Mouse (Mus musculus) hindbrain, postnatal 0 days (tissue): ENCODE results near the gene Galr2. TPM values are rescaled to one million over a fixed set of nuclear protein-coding genes. Genes with fewer than 3 reads are reported as not detected.
"Not testable (repeated sequence)": the region's sequence is repeated elsewhere in the genome, so short reads cannot be mapped to it uniquely, and the experiment has no call there.

Source experiments
- ATAC-seq: fragments of 200-750 bp; cut with Nextera tagmentation; 2 replicates; pipeline ENCODE4 v1.8.0; 2017; ENCODE audit warnings: mild to moderate bottlenecking, moderate TSS enrichment, moderate library complexity
- DNase-seq: peaks from one replicate; pipeline ENCODE4 v3.0.0-alpha.2; 2015; ENCODE audit warnings: low spot score
- H3K27ac ChIP-seq: fragments of 300-500 bp; sonication (generic); 2 replicates; pipeline ENCODE4 v1.5.1; 2014; ENCODE audit warnings: mild to moderate bottlenecking
- H3K27me3 ChIP-seq: fragments of 300-500 bp; sonication (generic); 2 replicates; pipeline ENCODE4 v1.6.1; 2014; ENCODE audit warnings: low read length, mixed read lengths; ENCODE audit not compliant: insufficient read depth
- H3K36me3 ChIP-seq: fragments of 300-500 bp; sonication (generic); 2 replicates; pipeline ENCODE4 v1.6.1; 2014; ENCODE audit warnings: low read length, mixed read lengths; ENCODE audit not compliant: insufficient read depth
- H3K4me1 ChIP-seq: fragments of 300-500 bp; sonication (generic); 2 replicates; pipeline ENCODE4 v1.6.1; 2014; ENCODE audit warnings: antibody characterized with exemption, low read length, mixed read lengths; ENCODE audit not compliant: insufficient read depth
- H3K4me2 ChIP-seq: fragments of 300-500 bp; sonication (generic); 2 replicates; pipeline ENCODE4 v1.6.1; 2014; ENCODE audit warnings: low read depth, mild to moderate bottlenecking, low read length, moderate library complexity, mixed read lengths
- H3K4me3 ChIP-seq: fragments of 300-500 bp; sonication (generic); 2 replicates; pipeline ENCODE4 v1.5.1; 2014; ENCODE audit warnings: low read length
- H3K9ac ChIP-seq: fragments of 300-500 bp; sonication (generic); replicated peaks from 2 replicates; pipeline ENCODE4 v1.6.1; 2014; ENCODE audit warnings: mild to moderate bottlenecking, low read length, moderate library complexity, mixed read lengths
- H3K9me3 ChIP-seq: fragments of 300-500 bp; sonication (generic); 2 replicates; pipeline ENCODE4 v1.6.1; 2016; ENCODE audit warnings: low read length, mixed read lengths
- CTCF ChIP-seq: IDR thresholded peaks from 2 replicates; pipeline ENCODE4 v1.5.1; 2016; ENCODE audit warnings: antibody characterized with exemption, control low read depth, low read depth
- WGBS: fragments of 180-500 bp; shearing (Covaris S2); extraction: QIAGEN DNeasy Blood & Tissue Kit; methylation state at CpG from one replicate; pipeline ENCODE4 v1.1.7; 2014; 5-methylcytosine and 5-hydroxymethylcytosine counted together
- polyA plus RNA-seq: library from polyadenylated mRNA; unstranded; fragments of >200 nt; fragmentation: Nextera tagmentation; extraction: Ambion mirVana; gene quantifications from 2 replicates; pipeline ENCODE4 v1.2.1, GENCODE M21; 2015
- total RNA-seq: library from RNA; depleted of rRNA; stranded (reverse); fragments of >200 nt; gene quantifications from 2 replicates; pipeline ENCODE4 v1.2.3, GENCODE M21; 2014

The Galr2 gene
- total and polyA plus RNA-seq, 2 experiments from 2014 or later, result 0.44 TPM; not detected in 1

DNA sequence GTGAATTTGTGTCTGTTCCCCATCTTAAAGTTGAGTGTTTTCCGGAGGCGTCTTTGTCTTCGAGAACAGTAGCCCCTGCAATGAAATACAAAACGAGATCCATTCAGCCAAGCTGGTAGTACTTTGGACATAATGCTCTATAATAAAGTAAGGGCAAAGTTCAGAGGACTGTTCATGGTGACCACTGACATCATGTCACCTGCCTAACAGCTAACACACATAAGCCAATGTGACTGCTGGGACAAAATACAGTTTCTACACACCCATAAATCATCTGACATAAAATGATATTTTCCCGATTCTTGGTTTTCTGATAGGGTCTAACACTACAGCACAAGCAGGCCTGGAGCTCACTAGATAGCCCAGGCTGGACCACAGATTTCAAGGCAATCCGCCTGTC, 12.4 kb upstream of the Galr2 start:
- TF ChIP-seq CTCF, result no peak
- Histone ChIP-seq H3K36me3 (peaks cover 67% of the 10 kb centered on the region), H3K9ac (no peak overlapping the region), H3K27me3 (no peaks in the 10 kb centered on the region), H3K4me3 (no peak overlapping the region), H3K4me1 (peaks cover 9% of the 10 kb centered on the region), H3K4me2 (no peak overlapping the region), H3K9me3 (no peaks in the 10 kb centered on the region), H3K27ac (no peak overlapping the region)
- ATAC-seq (no peak), DNase-seq (no peak)
- 97% methylated on average over 6 of the region's 6 CpGs for WGBS

DNA sequence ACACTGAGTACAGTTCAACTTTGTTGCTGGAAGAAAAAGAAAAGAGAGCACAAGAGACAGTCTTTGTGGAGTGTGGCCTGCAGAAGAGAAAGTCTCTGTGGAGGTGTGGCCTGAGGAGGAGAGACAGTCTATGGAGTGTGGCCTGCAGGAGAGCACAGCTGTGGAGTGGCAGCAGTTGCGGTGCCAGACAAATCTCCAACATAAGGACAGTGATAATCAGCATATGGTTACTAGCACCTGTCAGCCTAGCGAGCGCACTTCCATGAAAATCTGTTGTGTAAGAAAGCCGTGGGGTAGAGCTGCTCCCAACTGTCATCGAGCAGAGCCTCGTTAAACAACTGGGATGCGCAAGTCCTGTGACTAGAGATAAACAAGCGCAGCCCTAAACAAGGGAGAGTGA, 11.2 kb upstream of the Galr2 start:
- ATAC-seq (no peak), DNase-seq (no peak)
- 80% methylated on average over 8 of the region's 8 CpGs for WGBS
- Histone ChIP-seq H3K9me3 (no peaks in the 10 kb centered on the region), H3K4me2 (no peak overlapping the region), H3K36me3 (peaks cover 54% of the 10 kb centered on the region), H3K27ac (no peak overlapping the region), H3K4me3 (no peak overlapping the region), H3K9ac (no peak overlapping the region), H3K4me1 (peaks cover 10% of the 10 kb centered on the region), H3K27me3 (no peaks in the 10 kb centered on the region)
- TF ChIP-seq CTCF, result no peak

DNA sequence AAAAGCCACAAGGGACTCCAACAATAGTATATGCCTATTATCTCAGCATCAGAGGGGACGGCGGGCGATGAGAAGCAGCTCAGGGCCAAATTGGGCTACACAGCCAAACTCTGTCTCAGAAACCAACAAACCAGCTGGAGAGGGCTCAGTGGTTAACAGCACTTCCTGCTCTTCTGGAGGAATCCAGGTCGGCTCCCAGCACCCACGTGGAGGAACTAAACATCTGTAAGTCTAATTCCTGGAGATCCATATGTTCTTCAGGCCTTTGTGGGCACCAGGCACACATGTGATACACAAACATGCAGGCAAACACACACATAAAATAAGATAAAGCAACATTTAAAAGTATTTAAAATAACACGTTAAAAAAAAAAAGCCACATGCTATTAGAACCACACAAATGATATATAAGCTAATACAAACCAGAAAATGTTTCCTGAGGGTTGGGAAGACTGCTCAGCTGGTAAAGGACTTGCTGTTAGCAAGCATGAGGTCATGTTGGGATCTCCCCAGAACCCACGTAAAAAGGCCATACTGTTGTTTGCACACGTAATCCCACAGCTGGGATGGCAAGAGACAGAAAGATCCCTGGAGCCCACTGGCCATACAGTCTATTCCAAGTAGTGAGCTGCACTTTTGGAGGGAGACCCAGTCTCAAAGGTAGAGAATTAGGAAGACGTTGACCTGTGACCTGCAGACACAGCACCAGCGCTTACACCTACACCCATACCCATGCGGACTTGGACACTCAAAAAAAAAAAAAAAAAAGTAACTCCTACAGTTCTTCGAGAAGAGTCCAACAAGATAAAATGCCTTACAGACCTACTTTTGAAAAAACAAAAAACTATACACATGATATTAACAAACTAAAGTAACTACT, 7.9 kb upstream of the Galr2 start:
- TF ChIP-seq CTCF, result no peak
- H3K4me3 ChIP-seq, result peak overlapping the region; percentile 96
- no peaks in the 10 kb centered on the region for H3K27me3 ChIP-seq
- peak overlapping the region; percentile 90 for H3K4me2 ChIP-seq
- ATAC-seq, result no peak
- 64% methylated on average over 12 of the region's 12 CpGs for WGBS
- H3K9me3 ChIP-seq, result no peaks in the 10 kb centered on the region
- H3K36me3 ChIP-seq, result peaks cover 28% of the 10 kb centered on the region
- H3K9ac ChIP-seq, result peak overlapping the region; percentile 91
- H3K27ac ChIP-seq, result no peak overlapping the region
- H3K4me1 ChIP-seq, result peaks cover 13% of the 10 kb centered on the region
- DNase-seq, result no peak

DNA sequence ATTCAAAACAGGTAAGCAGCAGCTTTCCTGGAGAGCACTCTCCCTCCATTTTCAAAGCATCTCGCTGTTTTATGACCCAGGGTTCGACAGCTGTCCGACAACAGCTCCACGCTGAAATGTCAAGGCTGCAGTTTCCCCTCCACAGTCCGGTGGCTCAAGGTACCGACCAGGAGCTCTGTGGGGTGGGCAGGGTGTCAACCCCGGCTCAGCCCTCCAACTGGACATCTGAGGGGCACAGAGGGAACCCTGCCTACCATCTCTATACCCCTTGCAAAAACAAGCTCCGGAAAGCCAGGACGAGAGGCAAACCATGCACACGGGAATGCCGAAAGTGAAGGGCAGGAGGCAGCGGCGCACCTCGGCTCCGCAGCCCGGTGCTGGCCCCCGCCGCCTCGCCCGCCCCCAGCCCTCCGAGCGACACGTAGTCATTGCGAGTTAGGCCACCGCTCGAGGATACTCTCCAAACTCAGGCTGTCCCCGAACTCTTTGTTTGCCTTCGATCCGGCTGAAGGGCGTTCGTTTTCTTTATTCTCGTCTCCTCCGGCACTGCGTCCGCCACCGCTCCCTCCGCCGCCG, 7.2 kb upstream of the Galr2 start:
- peak overlapping the region; percentile 90 for H3K4me2 ChIP-seq
- H3K36me3 ChIP-seq, result peaks cover 21% of the 10 kb centered on the region
- H3K9me3 ChIP-seq, result no peaks in the 10 kb centered on the region
- no peaks in the 10 kb centered on the region for H3K27me3 ChIP-seq
- H3K4me1 ChIP-seq, result peaks cover 13% of the 10 kb centered on the region
- DNase-seq (no peak), ATAC-seq (peak; percentile 48)
- peak overlapping the region; percentile 93 for H3K27ac ChIP-seq
- H3K9ac ChIP-seq, result peak overlapping the region; percentile 91
- H3K4me3 ChIP-seq, result peak overlapping the region; percentile 96
- under 1% methylated on average over 39 of the region's 39 CpGs for WGBS
- no peak for TF ChIP-seq CTCF

DNA sequence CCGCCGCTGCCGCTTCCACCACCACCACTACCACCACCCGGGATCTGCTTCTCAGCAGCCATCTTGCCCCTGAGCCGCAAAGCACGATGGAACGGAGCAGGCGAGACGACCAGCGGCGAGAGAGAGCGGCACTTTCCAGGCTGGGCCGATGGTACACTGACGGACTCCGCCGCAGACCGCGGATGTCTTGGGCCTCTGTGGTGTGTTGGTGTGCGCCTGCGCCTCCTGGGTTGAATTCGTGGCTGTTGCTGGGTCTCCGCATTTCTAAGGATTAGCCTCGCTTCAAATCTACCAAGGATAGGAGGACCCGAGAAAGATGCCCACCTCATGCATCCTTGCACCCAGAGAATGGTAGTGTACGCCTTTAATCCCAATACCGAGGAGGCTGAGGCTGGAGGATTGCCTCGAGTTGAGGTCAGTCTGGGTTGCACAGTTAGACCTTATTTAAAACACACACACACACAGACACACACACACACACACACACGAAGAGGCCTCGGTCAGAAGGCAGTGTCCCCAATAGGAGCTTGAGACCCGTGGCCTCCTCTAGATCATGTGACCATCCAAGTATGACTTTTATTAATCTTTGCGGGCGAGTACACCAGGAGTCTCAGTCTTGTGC, 6.6 kb upstream of the Galr2 start, which contains the start of gene Srp68:
Srp68 (minus strand) TSS at position 173 of the 622 bp plus-strand sequence.
- peak; percentile 99 for ATAC-seq
- peak within 1 kb of the TSS; percentile 93 for H3K27ac ChIP-seq
- DNase-seq, result peak; percentile 97
- peak; percentile 57 for TF ChIP-seq CTCF
- peaks cover 20% of the 10 kb centered on the region for H3K36me3 ChIP-seq
- H3K4me3 ChIP-seq, result peak within 1 kb of the TSS; percentile 96
- H3K9ac ChIP-seq, result peak within 1 kb of the TSS; percentile 91
- H3K27me3 ChIP-seq, result no peaks in the 10 kb centered on the region
- H3K9me3 ChIP-seq, result no peaks in the 10 kb centered on the region
- peak within 1 kb of the TSS; percentile 90 for H3K4me2 ChIP-seq
- peaks cover 13% of the 10 kb centered on the region for H3K4me1 ChIP-seq
- 2% methylated on average over 32 of the region's 32 CpGs for WGBS

DNA sequence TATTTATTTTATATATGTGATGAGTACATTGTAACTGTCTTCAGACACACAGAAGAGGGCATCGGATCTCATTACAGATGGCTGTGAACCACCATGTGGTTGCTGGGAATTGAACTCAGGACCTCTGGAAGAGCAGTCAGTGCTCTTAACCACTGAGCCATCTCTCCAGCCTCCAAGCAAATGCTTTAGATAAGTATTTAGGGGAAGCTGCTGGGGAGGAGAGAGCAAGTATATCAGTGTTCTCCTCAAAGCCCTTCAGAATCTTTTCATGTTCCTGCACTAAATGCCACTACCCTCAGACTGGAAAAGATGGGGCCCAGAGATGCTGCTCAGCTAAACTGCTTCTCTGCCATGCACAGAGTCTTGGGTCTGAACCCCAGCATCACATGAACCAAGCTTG, 3.6 kb upstream of the Galr2 start:
- Histone ChIP-seq H3K4me1 (peaks cover 21% of the 10 kb centered on the region), H3K27me3 (peaks cover 18% of the 10 kb centered on the region)
- 93% methylated on average over 1 of the region's 1 CpGs for WGBS
- H3K4me2 ChIP-seq, H3K9ac ChIP-seq, H3K9me3 ChIP-seq, H3K36me3 ChIP-seq, DNase-seq, ATAC-seq, H3K4me3 ChIP-seq, H3K27ac ChIP-seq: not testable (repeated sequence)
